Mouse (Mus musculus): ENCODE data around the gene Tenm2. TPM values are rescaled to one million over a fixed set of nuclear protein-coding genes. Genes with fewer than 3 reads are reported as not detected.

The Tenm2 gene
- polyA plus RNA-seq, 1 experiment, result 0.13 TPM

GRCm38 (mm10) chr11:36334100-36334735, 901.5 kb downstream of the Tenm2 start:
- WGBS, result 22% methylated on average over 7 of the region's 7 CpGs

GRCm38 (mm10) chr11:36332222-36332621, 903.5 kb downstream of the Tenm2 start:
- no peak overlapping the region for H3K27ac ChIP-seq (ENCODE audit: insufficient read depth, low read depth, low read length)
- H3K4me1 ChIP-seq (ENCODE audit: control insufficient read depth, insufficient read depth, insufficient read length, low read length), result no peaks in the 10 kb centered on the region
- no peak overlapping the region for H3K4me3 ChIP-seq (ENCODE audit: low read depth, low read length)
- no peak for TF ChIP-seq CTCF (IDR thresholded peaks at IDR 0.05; ENCODE audit: extremely low read depth, insufficient read length, insufficient replicate concordance, low read depth, low read length)
- no peak for TF ChIP-seq POLR2A (IDR thresholded peaks at IDR 0.05; ENCODE audit: low read depth, low read length)
- H3K36me3 ChIP-seq (ENCODE audit: control insufficient read depth, insufficient read depth, low read length), result no peaks in the 10 kb centered on the region
- WGBS, result 81% methylated on average over 12 of the region's 12 CpGs
- H3K27me3 ChIP-seq (ENCODE audit: control insufficient read depth, insufficient read depth, low read length), result no peaks in the 10 kb centered on the region

More at GRCm38 (mm10) chr11:36334100-36334735, 901.5 kb downstream of the Tenm2 start:
- Histone ChIP-seq H3K4me1 (ENCODE audit: control insufficient read depth, insufficient read depth, insufficient read length, low read length) (no peaks in the 10 kb centered on the region), H3K27me3 (ENCODE audit: control insufficient read depth, insufficient read depth, low read length) (no peaks in the 10 kb centered on the region), H3K36me3 (ENCODE audit: control insufficient read depth, insufficient read depth, low read length) (no peaks in the 10 kb centered on the region), H3K27ac (ENCODE audit: insufficient read depth, low read depth, low read length) (no peak overlapping the region), H3K4me3 (ENCODE audit: low read depth, low read length) (no peak overlapping the region)
- TF ChIP-seq CTCF (IDR thresholded peaks at IDR 0.05; ENCODE audit: extremely low read depth, insufficient read length, insufficient replicate concordance, low read depth, low read length), result no peak
- no peak for TF ChIP-seq POLR2A (IDR thresholded peaks at IDR 0.05; ENCODE audit: low read depth, low read length)

- Histone ChIP-seq H3K4me1 (ENCODE audit: control insufficient read depth, insufficient read depth, insufficient read length, low read length) (no peaks in the 10 kb centered on the region), H3K4me3 (ENCODE audit: low read depth, low read length) (no peak overlapping the region), H3K27me3 (ENCODE audit: control insufficient read depth, insufficient read depth, low read length) (no peaks in the 10 kb centered on the region), H3K27ac (ENCODE audit: insufficient read depth, low read depth, low read length) (no peak overlapping the region), H3K36me3 (ENCODE audit: control insufficient read depth, insufficient read depth, low read length) (no peaks in the 10 kb centered on the region)
- no peak for TF ChIP-seq POLR2A (IDR thresholded peaks at IDR 0.05; ENCODE audit: low read depth, low read length)
- TF ChIP-seq CTCF (IDR thresholded peaks at IDR 0.05; ENCODE audit: extremely low read depth, insufficient read length, insufficient replicate concordance, low read depth, low read length), result no peak
- 68% methylated on average over 13 of the region's 13 CpGs for WGBS
Measured at GRCm38 (mm10) chr11:36331408-36332178, 904.2 kb downstream of the Tenm2 start.

GRCm38 (mm10) chr11:36327243-36327642, 908.5 kb downstream of the Tenm2 start:
- Histone ChIP-seq H3K36me3 (ENCODE audit: control insufficient read depth, insufficient read depth, low read length) (no peaks in the 10 kb centered on the region), H3K27me3 (ENCODE audit: control insufficient read depth, insufficient read depth, low read length) (no peaks in the 10 kb centered on the region), H3K27ac (ENCODE audit: insufficient read depth, low read depth, low read length) (no peak overlapping the region), H3K4me3 (ENCODE audit: low read depth, low read length) (no peak overlapping the region), H3K4me1 (ENCODE audit: control insufficient read depth, insufficient read depth, insufficient read length, low read length) (no peaks in the 10 kb centered on the region)
- 65% methylated on average over 5 of the region's 5 CpGs for WGBS
- TF ChIP-seq POLR2A (IDR thresholded peaks at IDR 0.05; ENCODE audit: low read depth, low read length) (no peak), CTCF (IDR thresholded peaks at IDR 0.05; ENCODE audit: extremely low read depth, insufficient read length, insufficient replicate concordance, low read depth, low read length) (no peak)

- Histone ChIP-seq H3K27ac (ENCODE audit: insufficient read depth, low read depth, low read length) (no peak overlapping the region), H3K4me1 (ENCODE audit: control insufficient read depth, insufficient read depth, insufficient read length, low read length) (no peaks in the 10 kb centered on the region), H3K27me3 (ENCODE audit: control insufficient read depth, insufficient read depth, low read length) (no peaks in the 10 kb centered on the region), H3K36me3 (ENCODE audit: control insufficient read depth, insufficient read depth, low read length) (no peaks in the 10 kb centered on the region), H3K4me3 (ENCODE audit: low read depth, low read length) (no peak overlapping the region)
- TF ChIP-seq POLR2A (IDR thresholded peaks at IDR 0.05; ENCODE audit: low read depth, low read length) (no peak), CTCF (IDR thresholded peaks at IDR 0.05; ENCODE audit: extremely low read depth, insufficient read length, insufficient replicate concordance, low read depth, low read length) (no peak)
- WGBS, result 71% methylated on average over 4 of the region's 4 CpGs
Measured at GRCm38 (mm10) chr11:36309317-36309716, 926.4 kb downstream of the Tenm2 start.

GRCm38 (mm10) chr11:36307276-36307675, 928.5 kb downstream of the Tenm2 start:
- Histone ChIP-seq H3K27me3 (ENCODE audit: control insufficient read depth, insufficient read depth, low read length) (no peaks in the 10 kb centered on the region), H3K4me1 (ENCODE audit: control insufficient read depth, insufficient read depth, insufficient read length, low read length) (no peaks in the 10 kb centered on the region), H3K27ac (ENCODE audit: insufficient read depth, low read depth, low read length) (no peak overlapping the region), H3K4me3 (ENCODE audit: low read depth, low read length) (no peak overlapping the region), H3K36me3 (ENCODE audit: control insufficient read depth, insufficient read depth, low read length) (no peaks in the 10 kb centered on the region)
- TF ChIP-seq POLR2A (IDR thresholded peaks at IDR 0.05; ENCODE audit: low read depth, low read length) (no peak), CTCF (IDR thresholded peaks at IDR 0.05; ENCODE audit: extremely low read depth, insufficient read length, insufficient replicate concordance, low read depth, low read length) (no peak)
- 82% methylated on average over 6 of the region's 6 CpGs for WGBS

- no peak overlapping the region for H3K27ac ChIP-seq (ENCODE audit: insufficient read depth, low read depth, low read length)
- H3K36me3 ChIP-seq (ENCODE audit: control insufficient read depth, insufficient read depth, low read length), result no peaks in the 10 kb centered on the region
- H3K4me3 ChIP-seq (ENCODE audit: low read depth, low read length), result no peak overlapping the region
- H3K27me3 ChIP-seq (ENCODE audit: control insufficient read depth, insufficient read depth, low read length), result no peaks in the 10 kb centered on the region
- no peak for TF ChIP-seq CTCF (IDR thresholded peaks at IDR 0.05; ENCODE audit: extremely low read depth, insufficient read length, insufficient replicate concordance, low read depth, low read length)
- TF ChIP-seq POLR2A (IDR thresholded peaks at IDR 0.05; ENCODE audit: low read depth, low read length), result no peak
- WGBS, result 76% methylated on average over 10 of the region's 10 CpGs
- no peaks in the 10 kb centered on the region for H3K4me1 ChIP-seq (ENCODE audit: control insufficient read depth, insufficient read depth, insufficient read length, low read length)
Measured at GRCm38 (mm10) chr11:36305348-36305950, 930.3 kb downstream of the Tenm2 start.

All from small intestine, adult 2 months (tissue).